Mouse (Mus musculus) thymus, adult 2 months (tissue): ENCODE measurements around the gene Gm13290. TPM values are rescaled to one million over a fixed set of nuclear protein-coding genes. Genes with fewer than 3 reads are reported as not detected.
A peak's percentile ranks its signal among the peaks of the same experiment; 100 is the strongest.
"Not testable (repeated sequence)": the region's sequence is repeated elsewhere in the genome, so short reads cannot be mapped to it uniquely, and the experiment has no call there.

ENCODE experiments used
- DNase-seq: peaks from one replicate; pipeline ENCODE4 v3.0.0; 2021
- H3K27ac ChIP-seq: fragments of 200-500 bp; 2 replicates; pipeline ENCODE4 v1.5.1; 2012; ENCODE audit warnings: low read length, control low read depth; ENCODE audit not compliant: control insufficient read depth, insufficient read depth
- H3K27me3 ChIP-seq: fragments of 200-500 bp; 2 replicates; pipeline ENCODE4 v1.6.1; 2012; ENCODE audit warnings: mild to moderate bottlenecking, low read length, moderate library complexity, mixed read lengths; ENCODE audit not compliant: control insufficient read depth, insufficient read depth
- H3K36me3 ChIP-seq: fragments of 200-500 bp; 2 replicates; pipeline ENCODE4 v1.6.1; 2012; ENCODE audit warnings: mild to moderate bottlenecking, low read length, moderate library complexity; ENCODE audit not compliant: control insufficient read depth, insufficient read depth
- H3K4me1 ChIP-seq: fragments of 200-500 bp; replicated peaks from 2 replicates; pipeline ENCODE4 v1.6.1; 2012; ENCODE audit warnings: low read length; ENCODE audit not compliant: control insufficient read depth, insufficient read depth
- H3K4me3 ChIP-seq: fragments of 200-500 bp; 2 replicates; pipeline ENCODE4 v1.5.1; 2012; ENCODE audit warnings: mild to moderate bottlenecking, low read length, control low read depth, moderate library complexity; ENCODE audit not compliant: control insufficient read depth, insufficient read depth
- CTCF ChIP-seq: fragments of 200-500 bp; IDR thresholded peaks from 2 replicates; pipeline ENCODE4 v1.5.1; 2012; ENCODE audit warnings: mild to moderate bottlenecking, control low read depth, low read length, moderate library complexity, borderline replicate concordance; ENCODE audit not compliant: control insufficient read depth, poor library complexity, insufficient read depth; ENCODE audit errors: extremely low read depth
- POLR2A ChIP-seq: fragments of 200-500 bp; IDR thresholded peaks from 2 replicates; pipeline ENCODE4 v1.6.1; 2012; ENCODE audit warnings: mild to moderate bottlenecking, low read length, control low read depth, moderate library complexity; ENCODE audit not compliant: control insufficient read depth, poor library complexity, insufficient read depth; ENCODE audit errors: extremely low read depth
- WGBS: fragments of 180-500 bp; shearing (Covaris S2); methylation state at CpG from one replicate; pipeline ENCODE4 v1.1.7; 2018; 5-methylcytosine and 5-hydroxymethylcytosine counted together
- polyA plus RNA-seq: library from polyadenylated mRNA; depleted of rRNA; stranded (reverse); fragments of >200 nt; gene quantifications from 2 replicates; pipeline ENCODE4 v1.2.3, GENCODE M21; 2012; rRNA removed

Gene Gm13290
- polyA plus RNA-seq, result not detected in 2 replicates

GRCm38 (mm10) chr4:88773534-88773933, at the start of gene Gm13290:
TSS of gene Gm13290 (plus strand) at chr4:88773834.
- not testable (repeated sequence) for DNase-seq, H3K27ac ChIP-seq, H3K36me3 ChIP-seq, H3K4me1 ChIP-seq, H3K27me3 ChIP-seq, H3K4me3 ChIP-seq
- no CpG with 5 or more reads among the region's 32 CpGs for WGBS

GRCm38 (mm10) chr4:88726727-88727126, 46.9 kb upstream of the Gm13290 start:
- no peak for DNase-seq
- Histone ChIP-seq H3K36me3 (no peaks in the 10 kb centered on the region), H3K27me3 (no peaks in the 10 kb centered on the region), H3K4me1 (no peaks in the 10 kb centered on the region), H3K4me3 (no peak overlapping the region), H3K27ac (no peak overlapping the region)
- TF ChIP-seq CTCF (no peak), POLR2A (no peak)
- 34% methylated on average over 6 of the region's 6 CpGs for WGBS

GRCm38 (mm10) chr4:88727324-88727723, 46.3 kb upstream of the Gm13290 start:
- Histone ChIP-seq H3K4me1 (no peaks in the 10 kb centered on the region), H3K36me3 (no peaks in the 10 kb centered on the region), H3K4me3 (no peak overlapping the region), H3K27me3 (no peaks in the 10 kb centered on the region), H3K27ac (no peak overlapping the region)
- 0% methylated on average over 1 of the region's 1 CpGs for WGBS
- peak; percentile 59 for DNase-seq
- TF ChIP-seq CTCF, result no peak
- no peak for TF ChIP-seq POLR2A

- no peak overlapping the region for H3K4me3 ChIP-seq
- no peaks in the 10 kb centered on the region for H3K27me3 ChIP-seq
- H3K36me3 ChIP-seq, result no peaks in the 10 kb centered on the region
- H3K4me1 ChIP-seq, result peaks cover 4% of the 10 kb centered on the region
- TF ChIP-seq CTCF, result no peak; the same call in 1 of the 2 replicates
- no peak for TF ChIP-seq POLR2A
- H3K27ac ChIP-seq, result no peak overlapping the region
- DNase-seq, result peak; percentile 78
- 5% methylated on average over 2 of the region's 2 CpGs for WGBS
Measured at GRCm38 (mm10) chr4:88738480-88738879, 35.2 kb upstream of the Gm13290 start.

- peaks cover 4% of the 10 kb centered on the region for H3K4me1 ChIP-seq
- no peaks in the 10 kb centered on the region for H3K36me3 ChIP-seq
- H3K27me3 ChIP-seq, result no peaks in the 10 kb centered on the region
- H3K27ac ChIP-seq, result no peak overlapping the region
- WGBS, result 89% methylated on average over 6 of the region's 6 CpGs
- no peak for TF ChIP-seq POLR2A
- no peak for TF ChIP-seq CTCF
- no peak for DNase-seq
- no peak overlapping the region for H3K4me3 ChIP-seq
Measured at GRCm38 (mm10) chr4:88739036-88739435, 34.6 kb upstream of the Gm13290 start.

- no peak for DNase-seq
- peaks cover 4% of the 10 kb centered on the region for H3K4me1 ChIP-seq
- H3K4me3 ChIP-seq, result no peak overlapping the region
- WGBS, result 23% methylated on average over 4 of the region's 4 CpGs
- no peaks in the 10 kb centered on the region for H3K27me3 ChIP-seq
- no peak overlapping the region for H3K27ac ChIP-seq
- no peaks in the 10 kb centered on the region for H3K36me3 ChIP-seq
- no peak for TF ChIP-seq POLR2A
- TF ChIP-seq CTCF, result no peak
Measured at GRCm38 (mm10) chr4:88741426-88741825, 32.2 kb upstream of the Gm13290 start.

- peaks cover 4% of the 10 kb centered on the region for H3K4me1 ChIP-seq
- no peaks in the 10 kb centered on the region for H3K27me3 ChIP-seq
- H3K4me3 ChIP-seq, result no peak overlapping the region
- no peak for DNase-seq
- H3K36me3 ChIP-seq, result no peaks in the 10 kb centered on the region
- no peak overlapping the region; the same call in 1 of the 2 replicates for H3K27ac ChIP-seq
- TF ChIP-seq CTCF, result no peak
- TF ChIP-seq POLR2A, result no peak
- WGBS, result 8% methylated on average over 7 of the region's 7 CpGs
Measured at GRCm38 (mm10) chr4:88742771-88743371, 30.8 kb upstream of the Gm13290 start.
